Mouse (Mus musculus) brain, embryonic 14.5 days (tissue): ENCODE results near the gene Zc2hc1b.

Experiments used
- CTCF ChIP-seq: fragments of 200-500 bp; IDR thresholded peaks from 2 replicates; pipeline ENCODE4 v1.5.1; 2012; ENCODE audit warnings: inconsistent platforms, mild to moderate bottlenecking, moderate library complexity, borderline replicate concordance; ENCODE audit not compliant: insufficient read depth, insufficient read length; ENCODE audit errors: extremely low read depth
- POLR2A ChIP-seq: fragments of 200-500 bp; IDR thresholded peaks from 2 replicates; pipeline ENCODE4 v1.6.1; 2012; ENCODE audit warnings: mild to moderate bottlenecking, inconsistent platforms, borderline replicate concordance; ENCODE audit not compliant: poor library complexity, insufficient read depth, insufficient read length, severe bottlenecking; ENCODE audit errors: extremely low read depth

GRCm38 (mm10) chr10:13209930-13210637 is 32.3 kb upstream of the Zc2hc1b start:
- TF ChIP-seq CTCF (no peak), POLR2A (no peak)
